Mouse (Mus musculus): Measurements from ENCODE around the gene Tcp11. TPM values are rescaled to one million over a fixed set of nuclear protein-coding genes. Genes with fewer than 3 reads are reported as not detected.

The Tcp11 gene
- total and polyA plus RNA-seq, 3 experiments = 0.50 to 0.82 TPM; not detected in 1

GRCm38 (mm10) chr17:28092297-28092696 lies 11.9 kb upstream of the Tcp11 start:
- peak; percentile 40 for DNase-seq (ENCODE audit: low read depth, low spot score)
- Histone ChIP-seq H3K79me2 (ENCODE audit: control insufficient read depth, insufficient read depth, low read length, poor library complexity) (no peaks in the 10 kb centered on the region), H3K4me3 (ENCODE audit: control insufficient read depth in 1 of 2, insufficient read depth in 1 of 2, low read depth in 2 of 2, low read length in 2 of 2) (no peak overlapping the region), H3K27ac (ENCODE audit: control insufficient read depth, low read depth, low read length) (no peak overlapping the region), H3K27me3 (ENCODE audit: control insufficient read depth in 1 of 2, insufficient read depth in 2 of 2, low read length in 2 of 2) (no peaks in the 10 kb centered on the region; a peak in 1 of 4 replicates), H3K4me1 (ENCODE audit: control insufficient read depth in 1 of 2, insufficient read depth in 2 of 2, low read length in 2 of 2) (no peaks in the 10 kb centered on the region; a peak in 1 of 4 replicates), H3K9ac (ENCODE audit: control insufficient read depth, low read depth, low read length, poor library complexity, severe bottlenecking) (no peak overlapping the region), H3K36me3 (ENCODE audit: control insufficient read depth in 1 of 2, insufficient read depth in 2 of 2, low read length in 2 of 2) (no peaks in the 10 kb centered on the region), H3K9me3 (replicated peaks; ENCODE audit: insufficient read depth, low read length) (no peaks in the 10 kb centered on the region)
- peak; percentile 47 to 55 (median 55) for TF ChIP-seq CTCF (IDR thresholded peaks at IDR 0.05 in 2 of 3, conservative IDR thresholded peaks at IDR 0.05 in 1 of 3; ENCODE audit: control insufficient read depth in 1 of 3, insufficient read depth in 1 of 3, low read depth in 2 of 3, low read length in 3 of 3, poor library complexity in 1 of 3, severe bottlenecking in 1 of 3)
- TF ChIP-seq SMC3 (IDR thresholded peaks at IDR 0.05; ENCODE audit: low read depth, low read length) = peak; percentile 29
- no peak for TF ChIP-seq JUND (IDR thresholded peaks at IDR 0.05; ENCODE audit: low read depth, low read length)
- TF ChIP-seq ZMIZ1 (IDR thresholded peaks at IDR 0.05; ENCODE audit: low read depth, low read length) = no peak

- H3K79me2 ChIP-seq (ENCODE audit: control insufficient read depth, insufficient read depth, low read length, poor library complexity) = no peaks in the 10 kb centered on the region; the same call in 1 of the 2 replicates
- no peaks in the 10 kb centered on the region for H3K27me3 ChIP-seq (ENCODE audit: control insufficient read depth in 1 of 2, insufficient read depth in 2 of 2, low read length in 2 of 2)
- H3K9me3 ChIP-seq (replicated peaks; ENCODE audit: insufficient read depth, low read length) = no peaks in the 10 kb centered on the region
- H3K27ac ChIP-seq (ENCODE audit: control insufficient read depth, low read depth, low read length) = no peak overlapping the region
- H3K4me1 ChIP-seq (ENCODE audit: control insufficient read depth in 1 of 2, insufficient read depth in 2 of 2, low read length in 2 of 2) = peaks cover 0 to 3% of the 10 kb centered on the region in 2 experiments; a peak in 1 of 4 replicates
- no peak for DNase-seq (ENCODE audit: low read depth, low spot score)
- H3K9ac ChIP-seq (ENCODE audit: control insufficient read depth, low read depth, low read length, poor library complexity, severe bottlenecking) = no peak overlapping the region
- no peak overlapping the region for H3K4me3 ChIP-seq (ENCODE audit: control insufficient read depth in 1 of 2, insufficient read depth in 1 of 2, low read depth in 2 of 2, low read length in 2 of 2)
- no peak for TF ChIP-seq MXI1 (IDR thresholded peaks at IDR 0.05; ENCODE audit: low read depth, low read length)
- TF ChIP-seq USF1 (IDR thresholded peaks at IDR 0.05; ENCODE audit: low read depth, low read length) = 0 out of 2 replicates have a peak, but pooled peaks have one; percentile 6
- TF ChIP-seq POLR2AphosphoS2 (IDR thresholded peaks at IDR 0.05; ENCODE audit: low read length) = no peak
- H3K36me3 ChIP-seq (ENCODE audit: control insufficient read depth in 1 of 2, insufficient read depth in 2 of 2, low read length in 2 of 2) = peaks cover 0 to 3% of the 10 kb centered on the region in 2 experiments; a peak in 2 of 4 replicates
Observed at GRCm38 (mm10) chr17:28088718-28089117, 8.3 kb upstream of the Tcp11 start.

DNA sequence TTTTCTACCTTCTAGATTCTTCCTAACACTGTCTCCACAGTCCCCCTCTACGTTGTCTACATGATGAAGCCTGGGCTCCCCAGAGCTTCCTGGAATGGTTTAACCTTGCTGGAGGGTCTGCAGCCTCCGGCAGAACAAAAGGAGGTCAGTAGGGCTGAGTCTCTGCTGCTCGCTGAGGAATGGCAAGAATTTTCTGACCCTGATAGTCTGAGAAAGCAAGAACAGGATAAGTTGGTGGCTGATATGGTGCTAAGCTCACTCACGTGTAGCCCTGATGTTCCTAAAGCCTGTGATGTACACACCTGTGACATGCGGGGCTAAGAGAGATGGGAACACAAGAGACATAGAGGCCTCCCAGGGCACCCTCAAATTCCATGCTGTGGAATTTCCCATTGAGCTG lies 7.0 kb upstream of the Tcp11 start:
- Histone ChIP-seq H3K9ac (ENCODE audit: control insufficient read depth, low read depth, low read length, poor library complexity, severe bottlenecking) (no peak overlapping the region), H3K9me3 (replicated peaks; ENCODE audit: insufficient read depth, low read length) (no peaks in the 10 kb centered on the region), H3K27me3 (ENCODE audit: control insufficient read depth in 1 of 2, insufficient read depth in 2 of 2, low read length in 2 of 2) (no peaks in the 10 kb centered on the region), H3K4me1 (ENCODE audit: control insufficient read depth in 1 of 2, insufficient read depth in 2 of 2, low read length in 2 of 2) (peaks cover 0 to 10% of the 10 kb centered on the region in 2 experiments; a peak in 1 of 4 replicates), H3K79me2 (ENCODE audit: control insufficient read depth, insufficient read depth, low read length, poor library complexity) (no peaks in the 10 kb centered on the region; the same call in 1 of the 2 replicates), H3K4me3 (ENCODE audit: control insufficient read depth in 1 of 2, insufficient read depth in 1 of 2, low read depth in 2 of 2, low read length in 2 of 2) (no peak overlapping the region), H3K27ac (ENCODE audit: control insufficient read depth, low read depth, low read length) (no peak overlapping the region), H3K36me3 (ENCODE audit: control insufficient read depth in 1 of 2, insufficient read depth in 2 of 2, low read length in 2 of 2) (peaks cover 0 to 3% of the 10 kb centered on the region in 2 experiments; a peak in 2 of 4 replicates)
- DNase-seq (ENCODE audit: low read depth, low spot score) = no peak
- TF ChIP-seq USF2 (IDR thresholded peaks at IDR 0.05; ENCODE audit: borderline replicate concordance in 1 of 2, insufficient read depth in 1 of 2, low read depth in 1 of 2, low read length in 2 of 2) (no peak), ZNF384 (IDR thresholded peaks at IDR 0.05; ENCODE audit: low read depth, low read length) (no peak), GABPA (IDR thresholded peaks at IDR 0.05; ENCODE audit: low read depth, low read length) (no peak), MEF2A (IDR thresholded peaks at IDR 0.05; ENCODE audit: extremely low read depth, insufficient replicate concordance, low read depth, low read length, poor library complexity, severe bottlenecking) (no peak)
